Mouse (Mus musculus) kidney, adult 2 months (tissue): Measurements from ENCODE around the gene Pradc1.

Experiments used
- CTCF ChIP-seq: fragments of 200-500 bp; conservative IDR thresholded peaks from 2 replicates; pipeline ENCODE4 v1.5.1; 2011; ENCODE audit warnings: low read depth, mild to moderate bottlenecking, control low read depth, low read length, moderate library complexity, mixed read lengths; ENCODE audit not compliant: insufficient read depth, insufficient read length
- POLR2A ChIP-seq: fragments of 200-500 bp; IDR thresholded peaks from one replicate; pipeline ENCODE4 v1.6.1; 2011; ENCODE audit warnings: low read depth, low read length, control low read depth

GRCm38 (mm10) chr6:85409003-85409402 lies 42.8 kb downstream of the Pradc1 start:
- TF ChIP-seq POLR2A (no peak), CTCF (no peak)
